Mouse (Mus musculus) liver, embryonic 11.5 days (tissue): ENCODE data around the gene Gdf7. TPM values are rescaled to one million over a fixed set of nuclear protein-coding genes. Genes with fewer than 3 reads are reported as not detected.

Experiments used
- ATAC-seq: fragments of 200-750 bp; cut with Nextera tagmentation; replicated peaks from 2 replicates; pipeline ENCODE4 v1.8.0; 2017; ENCODE audit warnings: moderate number of reproducible peaks, mild to moderate bottlenecking, moderate TSS enrichment, moderate library complexity; ENCODE audit not compliant: low FRiP score
- DNase-seq: peaks from one replicate; pipeline ENCODE4 v3.0.0-alpha.2; 2017; ENCODE audit warnings: low spot score
- H3K27ac ChIP-seq: fragments of 300-500 bp; sonication (generic); 2 replicates; pipeline ENCODE4 v1.5.1; 2014; ENCODE audit warnings: mild to moderate bottlenecking, low read depth, low read length, control low read depth
- H3K27me3 ChIP-seq: fragments of 300-500 bp; sonication (generic); replicated peaks from 2 replicates; pipeline ENCODE4 v1.6.1; 2014; ENCODE audit warnings: low read length, mixed read lengths; ENCODE audit not compliant: control insufficient read depth, insufficient read depth
- H3K36me3 ChIP-seq: fragments of 300-500 bp; sonication (generic); 2 replicates; pipeline ENCODE4 v1.6.1; 2014; ENCODE audit warnings: mild to moderate bottlenecking, low read length, moderate library complexity, mixed read lengths; ENCODE audit not compliant: control insufficient read depth, insufficient read depth
- H3K4me1 ChIP-seq: fragments of 300-500 bp; sonication (generic); replicated peaks from 2 replicates; pipeline ENCODE4 v1.6.1; 2014; ENCODE audit warnings: low read length, mixed read lengths; ENCODE audit not compliant: control insufficient read depth, insufficient read depth
- H3K4me2 ChIP-seq: fragments of 300-500 bp; sonication (generic); 2 replicates; pipeline ENCODE4 v1.6.1; 2014; ENCODE audit warnings: mild to moderate bottlenecking, control low read depth, moderate library complexity
- H3K4me3 ChIP-seq: fragments of 300-500 bp; sonication (generic); 2 replicates; pipeline ENCODE4 v1.5.1; 2014; ENCODE audit warnings: low read depth, low read length, control low read depth
- H3K9ac ChIP-seq: fragments of 300-500 bp; sonication (generic); 2 replicates; pipeline ENCODE4 v1.6.1; 2014; ENCODE audit warnings: low read depth, low read length, control low read depth
- H3K9me3 ChIP-seq: fragments of 300-500 bp; sonication (generic); 2 replicates; pipeline ENCODE4 v1.6.1; 2016; ENCODE audit warnings: low read length, inconsistent platforms, mixed read lengths; ENCODE audit not compliant: control insufficient read depth
- WGBS: fragments of 180-500 bp; shearing (Covaris S2); extraction: QIAGEN DNeasy Blood & Tissue Kit; methylation state at CpG from one replicate; pipeline ENCODE4 v1.1.7; 2014; 5-methylcytosine and 5-hydroxymethylcytosine counted together
- polyA plus RNA-seq: library from polyadenylated mRNA; unstranded; fragments of >200 nt; fragmentation: Nextera tagmentation; extraction: Ambion mirVana; gene quantifications from 2 replicates; pipeline ENCODE4 v1.2.1, GENCODE M21; 2014

The Gdf7 gene
- polyA plus RNA-seq, 1 experiment from 2014 or later, result not detected

- Histone ChIP-seq H3K27ac (no peak overlapping the region), H3K27me3 (no peaks in the 10 kb centered on the region), H3K4me2 (no peak overlapping the region), H3K4me1 (no peaks in the 10 kb centered on the region), H3K9ac (no peak overlapping the region), H3K4me3 (no peak overlapping the region), H3K9me3 (no peaks in the 10 kb centered on the region), H3K36me3 (0 out of 2 replicates have a peak, but pooled peaks cover 6% of the 10 kb centered on the region)
- 76% methylated on average over 5 of the region's 5 CpGs for WGBS
- ATAC-seq (no peak), DNase-seq (no peak)
These were observed 30.4 kb upstream of the Gdf7 start for GRCm38 (mm10) chr12:8332174-8332542.

GRCm38 (mm10) chr12:8331489-8332173 lies 29.9 kb upstream of the Gdf7 start:
- H3K9me3 ChIP-seq, result no peaks in the 10 kb centered on the region
- no peak overlapping the region for H3K9ac ChIP-seq
- 0 out of 2 replicates have a peak, but pooled peaks cover 4% of the 10 kb centered on the region for H3K36me3 ChIP-seq
- no peak overlapping the region for H3K4me3 ChIP-seq
- no peak overlapping the region for H3K27ac ChIP-seq
- DNase-seq, result no peak
- no peaks in the 10 kb centered on the region for H3K4me1 ChIP-seq
- no peaks in the 10 kb centered on the region for H3K27me3 ChIP-seq
- no peak for ATAC-seq
- no peak overlapping the region for H3K4me2 ChIP-seq
- WGBS, result 69% methylated on average over 14 of the region's 14 CpGs

- no peak overlapping the region for H3K4me3 ChIP-seq
- H3K27me3 ChIP-seq, result no peaks in the 10 kb centered on the region
- H3K9me3 ChIP-seq, result no peaks in the 10 kb centered on the region
- DNase-seq, result no peak
- no peak overlapping the region for H3K27ac ChIP-seq
- 0 out of 2 replicates have a peak, but pooled peaks cover 4% of the 10 kb centered on the region for H3K36me3 ChIP-seq
- no peak overlapping the region for H3K9ac ChIP-seq
- 85% methylated on average over 7 of the region's 7 CpGs for WGBS
- no peak for ATAC-seq
- H3K4me2 ChIP-seq, result no peak overlapping the region
- H3K4me1 ChIP-seq, result no peaks in the 10 kb centered on the region
These were observed 27.5 kb upstream of the Gdf7 start for GRCm38 (mm10) chr12:8329236-8329635.

GRCm38 (mm10) chr12:8327675-8328053 lies 25.9 kb upstream of the Gdf7 start:
- H3K4me2 ChIP-seq, result no peak overlapping the region
- no peaks in the 10 kb centered on the region for H3K4me1 ChIP-seq
- H3K36me3 ChIP-seq, result 0 out of 2 replicates have a peak, but pooled peaks cover 4% of the 10 kb centered on the region
- no peaks in the 10 kb centered on the region for H3K27me3 ChIP-seq
- H3K4me3 ChIP-seq, result no peak overlapping the region
- DNase-seq (no peak), ATAC-seq (no peak)
- no peak overlapping the region for H3K27ac ChIP-seq
- H3K9ac ChIP-seq, result no peak overlapping the region
- H3K9me3 ChIP-seq, result no peaks in the 10 kb centered on the region
- WGBS, result 93% methylated on average over 1 of the region's 1 CpGs

GRCm38 (mm10) chr12:8326825-8327674 lies 25.3 kb upstream of the Gdf7 start:
- Histone ChIP-seq H3K36me3 (0 out of 2 replicates have a peak, but pooled peaks cover 4% of the 10 kb centered on the region), H3K4me1 (no peaks in the 10 kb centered on the region), H3K4me3 (no peak overlapping the region), H3K27me3 (no peaks in the 10 kb centered on the region), H3K9me3 (no peaks in the 10 kb centered on the region), H3K4me2 (no peak overlapping the region), H3K27ac (no peak overlapping the region), H3K9ac (no peak overlapping the region)
- 45% methylated on average over 17 of the region's 17 CpGs for WGBS
- DNase-seq (peak; percentile 87), ATAC-seq (peak; percentile 81)

GRCm38 (mm10) chr12:8325943-8326522 lies 24.3 kb upstream of the Gdf7 start:
- 92% methylated on average over 17 of the region's 17 CpGs for WGBS
- no peak overlapping the region for H3K4me3 ChIP-seq
- H3K9me3 ChIP-seq, result no peaks in the 10 kb centered on the region
- no peak for DNase-seq
- ATAC-seq, result no peak
- H3K4me1 ChIP-seq, result no peaks in the 10 kb centered on the region
- H3K4me2 ChIP-seq, result no peak overlapping the region
- no peak overlapping the region for H3K9ac ChIP-seq
- H3K36me3 ChIP-seq, result peaks cover 4% of the 10 kb centered on the region; the same call in 1 of the 2 replicates
- H3K27me3 ChIP-seq, result no peaks in the 10 kb centered on the region
- H3K27ac ChIP-seq, result no peak overlapping the region

GRCm38 (mm10) chr12:8325245-8325942 lies 23.6 kb upstream of the Gdf7 start:
- no peaks in the 10 kb centered on the region for H3K4me1 ChIP-seq
- no peak overlapping the region for H3K27ac ChIP-seq
- ATAC-seq (no peak), DNase-seq (no peak)
- 91% methylated on average over 13 of the region's 13 CpGs for WGBS
- H3K27me3 ChIP-seq, result no peaks in the 10 kb centered on the region
- no peak overlapping the region for H3K4me2 ChIP-seq
- no peaks in the 10 kb centered on the region for H3K9me3 ChIP-seq
- H3K9ac ChIP-seq, result no peak overlapping the region
- H3K36me3 ChIP-seq, result peaks cover 4% of the 10 kb centered on the region; the same call in 1 of the 2 replicates
- no peak overlapping the region for H3K4me3 ChIP-seq

GRCm38 (mm10) chr12:8324086-8324485 lies 22.3 kb upstream of the Gdf7 start:
- Histone ChIP-seq H3K9me3 (no peaks in the 10 kb centered on the region), H3K4me1 (no peaks in the 10 kb centered on the region), H3K36me3 (no peaks in the 10 kb centered on the region; the same call in 1 of the 2 replicates), H3K4me2 (no peak overlapping the region), H3K9ac (no peak overlapping the region), H3K27ac (no peak overlapping the region), H3K27me3 (no peaks in the 10 kb centered on the region), H3K4me3 (no peak overlapping the region)
- DNase-seq, result no peak
- WGBS, result 79% methylated on average over 10 of the region's 10 CpGs
- no peak for ATAC-seq
